Mouse (Mus musculus) liver, adult 2 months (tissue): ENCODE measurements at regions not wholly inside any gene's neighbourhood (a gene's known extent, or its start where the extent isn't known, plus 50 kb on each side); places are given as distances from the start of the nearest gene placed in this dataset.

Source experiments
- DNase-seq: peaks from one replicate; pipeline ENCODE4 v3.0.0-alpha.2; 2011; ENCODE audit warnings: low read depth, low spot score; ENCODE audit errors: extremely low read depth
- H3K27ac ChIP-seq: fragments of 200-500 bp; replicated peaks from 2 replicates; pipeline ENCODE4 v1.5.1; 2012; ENCODE audit warnings: low read depth, mild to moderate bottlenecking, control low read depth, inconsistent platforms, low read length; ENCODE audit not compliant: insufficient read depth
- H3K27me3 ChIP-seq: fragments of 200-500 bp; 2 replicates; pipeline ENCODE4 v1.6.1; 2012; ENCODE audit warnings: mild to moderate bottlenecking, moderate library complexity, low read length, inconsistent platforms; ENCODE audit not compliant: control insufficient read depth, insufficient read depth
- H3K36me3 ChIP-seq: fragments of 200-500 bp; 2 replicates; pipeline ENCODE4 v1.6.1; 2012; ENCODE audit warnings: low read length, inconsistent platforms; ENCODE audit not compliant: control insufficient read depth, insufficient read depth
- H3K4me1 ChIP-seq: fragments of 200-500 bp; 2 replicates; pipeline ENCODE4 v1.6.1; 2011; ENCODE audit warnings: low read length; ENCODE audit not compliant: control insufficient read depth, insufficient read depth
- H3K4me3 ChIP-seq: fragments of 200-500 bp; 2 replicates; pipeline ENCODE4 v1.5.1; 2011; ENCODE audit warnings: low read depth, mild to moderate bottlenecking, control low read depth, low read length, moderate library complexity; ENCODE audit not compliant: insufficient read depth
- H3K79me2 ChIP-seq: fragments of 200-500 bp; 2 replicates; pipeline ENCODE4 v1.6.1; 2012; ENCODE audit warnings: inconsistent platforms, mild to moderate bottlenecking, low read length, moderate library complexity; ENCODE audit not compliant: control insufficient read depth, insufficient read depth
- H3K9ac ChIP-seq: fragments of 200-500 bp; 2 replicates; pipeline ENCODE4 v1.6.1; 2012; ENCODE audit warnings: low read depth, mild to moderate bottlenecking, control low read depth, inconsistent platforms, low read length
- CTCF ChIP-seq: fragments of 200-500 bp; IDR thresholded peaks from 2 replicates; pipeline ENCODE4 v1.5.1; 2011; ENCODE audit warnings: low read depth, low read length, control low read depth
- POLR2A ChIP-seq: fragments of 200-500 bp; IDR thresholded peaks from 2 replicates; pipeline ENCODE4 v1.6.1; 2011; ENCODE audit warnings: low read length, control low read depth; ENCODE audit not compliant: insufficient read depth; ENCODE audit errors: extremely low read depth
- WGBS: fragments of 180-500 bp; shearing (Covaris S2); methylation state at CpG from one replicate; pipeline ENCODE4 v1.1.7; 2018; 5-methylcytosine and 5-hydroxymethylcytosine counted together

DNA sequence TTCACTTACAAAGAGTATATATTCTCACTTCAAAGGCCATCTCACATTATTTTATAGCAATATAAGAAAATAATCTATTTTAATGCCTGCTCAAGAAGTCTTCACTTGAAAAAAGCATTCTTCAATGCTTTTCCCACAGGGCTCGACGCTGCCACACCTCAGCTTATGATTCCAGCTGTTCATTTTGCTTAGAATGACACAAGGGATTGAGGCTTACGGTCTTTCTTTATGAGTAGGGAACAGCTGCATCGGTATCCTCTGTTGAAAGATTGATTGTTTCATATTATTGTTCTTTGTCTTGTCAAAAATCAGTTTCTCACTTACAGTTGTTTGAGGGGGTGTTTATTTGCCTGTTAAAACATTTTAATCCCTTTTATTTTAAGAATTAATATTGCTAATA, 328.0 kb upstream of the 1700003H04Rik start:
- H3K36me3 ChIP-seq = no peaks in the 10 kb centered on the region
- H3K27ac ChIP-seq = no peak overlapping the region
- 86% methylated on average over 4 of the region's 4 CpGs for WGBS
- H3K27me3 ChIP-seq = no peaks in the 10 kb centered on the region
- no peak overlapping the region for H3K4me3 ChIP-seq
- H3K4me1 ChIP-seq = no peaks in the 10 kb centered on the region
- no peaks in the 10 kb centered on the region for H3K79me2 ChIP-seq
- H3K9ac ChIP-seq = no peak overlapping the region
- no peak for DNase-seq
- TF ChIP-seq CTCF (no peak), POLR2A (no peak)
